Mouse (Mus musculus) kidney, adult 8-10 months (tissue): ENCODE measurements around the gene Dock6.
"Not testable (repeated sequence)": the region's sequence is repeated elsewhere in the genome, so short reads cannot be mapped to it uniquely, and the experiment has no call there.

Experiments used
- DNase-seq, 2 experiments: peaks; one replicate each; pipeline ENCODE4 v3.0.0; 2022

The Dock6 gene

GRCm38 (mm10) chr9:21852128-21853091 is at the start of gene Dock6:
Gene Dock6 (minus strand): TSS chr9:21852635.
- peak; percentile 86 to 88 for DNase-seq

- peak; percentile 70 to 76 for DNase-seq
Observed at GRCm38 (mm10) chr9:21901223-21901820, 48.9 kb upstream of the Dock6 start.

GRCm38 (mm10) chr9:21889229-21889628 is 36.8 kb upstream of the Dock6 start:
- no peak for DNase-seq

- no peak for DNase-seq
Observed at GRCm38 (mm10) chr9:21876601-21877000, 24.2 kb upstream of the Dock6 start.

- no peak for DNase-seq
Observed at GRCm38 (mm10) chr9:21872204-21872603, 19.8 kb upstream of the Dock6 start.

GRCm38 (mm10) chr9:21870879-21871524 is 18.6 kb upstream of the Dock6 start:
- peak in 1 of 2 experiments; percentile 49 for DNase-seq

GRCm38 (mm10) chr9:21869290-21869689 is 16.9 kb upstream of the Dock6 start:
- DNase-seq = peak; percentile 59 to 68

- no peak for DNase-seq
Observed at GRCm38 (mm10) chr9:21867726-21868125, 15.3 kb upstream of the Dock6 start.

GRCm38 (mm10) chr9:21866641-21867040 is 14.2 kb upstream of the Dock6 start:
- peak; percentile 75 to 89 for DNase-seq

GRCm38 (mm10) chr9:21865673-21866398 is 13.4 kb upstream of the Dock6 start:
- no peak for DNase-seq

- DNase-seq = no peak
Observed at GRCm38 (mm10) chr9:21862181-21862580, 9.7 kb upstream of the Dock6 start.

GRCm38 (mm10) chr9:21860349-21860748 is 7.9 kb upstream of the Dock6 start:
- DNase-seq = not testable (repeated sequence)

- no peak for DNase-seq
Observed at GRCm38 (mm10) chr9:21859606-21860005, 7.2 kb upstream of the Dock6 start.

- peak; percentile 69 to 83 for DNase-seq
Observed at GRCm38 (mm10) chr9:21858084-21858483, 5.6 kb upstream of the Dock6 start.

- no peak for DNase-seq
Observed at GRCm38 (mm10) chr9:21857501-21857900, 5.1 kb upstream of the Dock6 start.

GRCm38 (mm10) chr9:21854894-21855293 is 2.5 kb upstream of the Dock6 start:
- DNase-seq = no peak

GRCm38 (mm10) chr9:21853961-21854360 is 1.5 kb upstream of the Dock6 start:
- DNase-seq = no peak

GRCm38 (mm10) chr9:21851084-21851483 is 1.4 kb downstream of the Dock6 start:
- no peak for DNase-seq

- no peak for DNase-seq
Observed at GRCm38 (mm10) chr9:21849691-21850677, 2.5 kb downstream of the Dock6 start.

GRCm38 (mm10) chr9:21847926-21848325 is 4.5 kb downstream of the Dock6 start:
- DNase-seq = no peak

- DNase-seq = no peak
Observed at GRCm38 (mm10) chr9:21847425-21847824, 5.0 kb downstream of the Dock6 start.
